Comparison of ENCODE assay signal across 15 mouse cellular contexts in genomic region chr17:32841388-32841787, GRCm38 (mm10). TPM values are rescaled to one million over a fixed set of nuclear protein-coding genes. Genes with fewer than 3 reads are reported as not detected.
"Had no signal": no experiment of that assay in that cellular context is flagged by ENCODE, and none has a peak within 500 bp of the region (broad histone marks: within the 10 kb centered on the region; RNA-seq: fewer than 3 reads in every experiment).

No protein-coding gene starts in this region.

- H3K9me3 ChIP-seq: midbrain, embryonic 10.5 days had no signal

- H3K4me3 ChIP-seq: kidney, embryonic 15.5 days; limb, embryonic 13.5 days; midbrain, embryonic 10.5 days; myocyte had no signal

- H3K27ac ChIP-seq: kidney, embryonic 15.5 days; limb, embryonic 13.5 days; liver, embryonic 14.5 days; midbrain, embryonic 10.5 days had no signal

- H3K9ac ChIP-seq: kidney, embryonic 15.5 days; limb, embryonic 13.5 days; liver, embryonic 14.5 days had no signal

- DNase-seq: kidney, adult 2 months; kidney, postnatal 25 days; left cerebral cortex, postnatal 4 days; lung, adult 18-20 months; midbrain, embryonic 14.5 days; right cerebral cortex, adult 18-20 months; right cerebral cortex, postnatal 25 days; thymus, postnatal 36 days had no signal

- H3K36me3 ChIP-seq: kidney, embryonic 15.5 days; limb, embryonic 13.5 days; midbrain, embryonic 10.5 days had no signal

- H3K27me3 ChIP-seq: kidney, embryonic 15.5 days; limb, embryonic 13.5 days had no signal

- H3K4me2 ChIP-seq: kidney, embryonic 15.5 days; limb, embryonic 13.5 days had no signal

RNA-seq across cellular contexts. Expression of gene Zfp811, which starts 31.7 kb away (rescaled TPM):
- polyA plus RNA-seq: liver, adult 2 months; small intestine, adult 2 months had no signal
